Mouse (Mus musculus) macrophage (primary cell): ENCODE measurements around the gene Rasip1. TPM values are rescaled to one million over a fixed set of nuclear protein-coding genes. Genes with fewer than 3 reads are reported as not detected.

ENCODE experiments used
- H3K27ac ChIP-seq: fragments of 350-480 bp; formaldehyde crosslinking; 2 replicates; pipeline ENCODE4 v1.9.0; 2021
- H3K36me3 ChIP-seq: fragments of 350-480 bp; formaldehyde crosslinking; 2 replicates; pipeline ENCODE4 v1.9.0; 2021; ENCODE audit errors: inconsistent target
- H3K4me3 ChIP-seq: fragments of 350-480 bp; formaldehyde crosslinking; 2 replicates; pipeline ENCODE4 v1.9.0; 2021; ENCODE audit errors: inconsistent target
- H3K79me2 ChIP-seq: fragments of 350-480 bp; formaldehyde crosslinking; 2 replicates; pipeline ENCODE4 v1.9.0; 2021; ENCODE audit errors: inconsistent target
- WGBS: methylation state at CpG from one replicate; pipeline ENCODE4 v1.1.7; 2026; ENCODE audit warnings: inconsistent platforms; ENCODE audit not compliant: missing documents; 5-methylcytosine and 5-hydroxymethylcytosine counted together
- polyA plus RNA-seq: library from polyadenylated mRNA; stranded (reverse); fragments of 250-400 nt; gene quantifications from 3 replicates; pipeline ENCODE4 v1.2.4, GENCODE M21; 2018; ENCODE audit warnings: inconsistent platforms
- total RNA-seq, 78 experiments: library from RNA; depleted of rRNA; stranded (reverse); fragments of 250-400 nt; gene quantifications; 1 replicate in 9 of 78; 2 replicates in 24 of 78; 3 replicates in 43 of 78; 4 replicates in 2 of 78; pipeline ENCODE4 v1.2.4; 2018; ENCODE audit warnings: inconsistent platforms in 56 of 78

Gene Rasip1
- total RNA-seq (2018; cell fraction: chromatin; rRNA removed), result under 1 TPM in 5 of 26 experiments, not detected in 21; 0.22 to 0.34 (median 0.25) TPM
- under 1 TPM in 24 of 26 experiments, not detected in 2; 0.03 to 0.29 (median 0.09) TPM for total RNA-seq (2018; cell fraction: cytosol; rRNA removed)
- total RNA-seq (2018; cell fraction: nucleus; rRNA removed), result under 1 TPM in 12 of 26 experiments, not detected in 14; 0.18 to 0.60 (median 0.29) TPM
- polyA plus RNA-seq, result 0.04 to 0.08 TPM (median 0.07 TPM) in 3 replicates

DNA sequence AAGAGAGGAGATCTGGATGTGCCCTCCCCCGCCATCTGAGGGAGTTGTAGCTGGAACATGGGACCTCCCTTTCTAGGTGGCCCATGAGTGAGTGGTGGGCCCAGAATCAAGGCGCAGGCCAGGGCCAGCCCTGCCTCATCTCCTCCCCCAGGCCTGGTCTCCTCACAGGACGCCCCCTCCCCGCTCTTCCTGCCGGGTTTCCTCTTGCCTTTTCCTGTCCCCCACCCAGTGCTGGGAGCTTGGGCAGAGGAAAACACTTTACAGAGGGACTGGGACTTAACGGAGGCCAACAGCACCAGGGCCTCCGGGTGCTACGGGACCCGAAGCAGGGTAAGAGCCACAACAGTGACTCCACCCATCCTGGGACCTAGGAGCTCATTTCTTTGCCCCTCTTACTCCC, at the start of gene Rasip1:
Gene Rasip1 (plus strand): TSS at position 228 of the 400 bp plus-strand sequence.
- WGBS, result 64% methylated on average over 9 of the region's 9 CpGs
- Histone ChIP-seq H3K36me3 (no peaks in the 10 kb centered on the region), H3K27ac (no peak within 1 kb of the TSS), H3K79me2 (no peaks in the 10 kb centered on the region), H3K4me3 (no peak within 1 kb of the TSS)

DNA sequence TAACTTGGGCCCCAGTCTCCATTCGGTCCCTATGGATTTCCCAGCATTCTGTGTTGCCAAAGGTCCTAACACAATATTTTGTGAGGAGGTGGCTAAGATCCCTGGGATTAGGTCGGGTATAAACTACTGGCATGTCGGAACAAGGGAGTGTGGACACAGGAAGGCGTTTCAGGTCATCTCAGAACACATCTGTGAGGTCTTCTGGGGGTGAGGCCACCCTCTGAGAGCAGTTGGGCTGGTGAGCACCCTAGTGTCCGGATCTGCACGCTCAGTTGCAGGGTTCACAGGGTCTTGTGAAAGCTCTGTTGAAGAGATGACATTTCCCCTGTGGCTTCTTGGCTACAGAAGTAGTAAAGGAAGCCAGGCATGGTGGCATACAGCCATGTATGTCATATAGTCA, 41.4 kb upstream of the Rasip1 start:
- 90% methylated on average over 6 of the region's 6 CpGs for WGBS

DNA sequence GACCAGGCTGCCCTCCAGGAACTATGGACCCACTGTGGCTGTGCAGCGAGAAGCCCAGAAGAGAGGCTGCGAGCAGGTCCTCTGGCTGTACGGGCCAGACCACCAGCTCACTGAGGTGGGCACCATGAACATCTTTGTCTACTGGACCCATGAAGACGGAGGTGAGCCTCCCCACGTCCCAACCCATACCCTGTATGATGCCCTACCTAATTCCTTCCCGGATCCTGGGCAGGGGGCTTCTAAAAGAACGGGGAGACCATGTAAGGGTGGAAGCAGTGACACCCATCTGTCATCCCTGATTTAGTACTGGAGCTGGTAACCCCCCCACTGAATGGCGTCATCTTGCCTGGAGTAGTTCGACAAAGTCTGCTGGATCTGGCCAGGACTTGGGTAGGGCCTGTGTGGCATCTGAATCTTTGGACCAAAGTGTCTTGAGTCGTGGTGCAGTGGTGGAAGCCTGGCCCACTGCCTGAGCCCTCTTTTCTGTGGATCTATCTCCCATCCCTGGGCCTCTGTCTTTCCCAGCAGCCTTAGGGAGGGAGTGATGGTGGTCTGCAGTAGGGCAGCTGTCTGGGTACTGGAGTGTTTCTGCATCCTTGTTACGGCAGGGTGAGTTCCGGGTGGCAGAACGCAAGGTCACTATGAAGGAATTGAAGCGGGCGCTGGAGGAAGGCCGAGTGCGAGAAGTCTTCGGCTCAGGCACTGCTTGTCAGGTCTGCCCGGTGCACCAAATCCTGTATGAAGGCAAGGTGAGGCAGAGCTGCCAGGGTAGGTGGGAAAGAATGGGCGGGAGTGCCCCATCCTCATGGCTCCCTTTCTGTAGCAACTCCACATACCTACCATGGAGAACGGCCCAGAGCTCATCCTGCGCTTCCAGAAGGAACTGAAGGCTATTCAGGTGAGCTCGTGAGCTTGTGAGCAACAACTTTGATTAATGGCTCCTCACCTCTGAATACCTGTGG, 39.4 kb upstream of the Rasip1 start:
- no peaks in the 10 kb centered on the region for H3K79me2 ChIP-seq
- no peak overlapping the region for H3K27ac ChIP-seq
- H3K4me3 ChIP-seq, result no peak overlapping the region
- peaks cover 34% of the 10 kb centered on the region for H3K36me3 ChIP-seq
- WGBS, result 96% methylated on average over 23 of the region's 23 CpGs

More for the DNA sequence above, 41.4 kb upstream of the Rasip1 start:
- no peaks in the 10 kb centered on the region for H3K79me2 ChIP-seq
- H3K36me3 ChIP-seq, result peaks cover 38% of the 10 kb centered on the region
- no peak overlapping the region for H3K27ac ChIP-seq
- H3K4me3 ChIP-seq, result no peak overlapping the region

GRCm38 (mm10) chr7:45589173-45589572, 38.1 kb upstream of the Rasip1 start:
- Histone ChIP-seq H3K4me3 (no peak overlapping the region), H3K79me2 (no peaks in the 10 kb centered on the region), H3K27ac (no peak overlapping the region), H3K36me3 (peaks cover 34% of the 10 kb centered on the region)
- WGBS, result 6% methylated on average over 19 of the region's 19 CpGs

GRCm38 (mm10) chr7:45589898-45590297, 37.4 kb upstream of the Rasip1 start:
- H3K27ac ChIP-seq, result no peak overlapping the region
- H3K36me3 ChIP-seq, result peaks cover 26% of the 10 kb centered on the region

GRCm38 (mm10) chr7:45590874-45591273, 36.4 kb upstream of the Rasip1 start:
- Histone ChIP-seq H3K27ac (no peak overlapping the region), H3K79me2 (no peaks in the 10 kb centered on the region), H3K4me3 (no peak overlapping the region), H3K36me3 (peaks cover 16% of the 10 kb centered on the region; the same call in 1 of the 2 replicates)
- WGBS, result 64% methylated on average over 3 of the region's 3 CpGs

More at GRCm38 (mm10) chr7:45589898-45590297, 37.4 kb upstream of the Rasip1 start:
- H3K4me3 ChIP-seq, result no peak overlapping the region
- no peaks in the 10 kb centered on the region for H3K79me2 ChIP-seq
- 88% methylated on average over 5 of the region's 5 CpGs for WGBS

GRCm38 (mm10) chr7:45591880-45592279, 35.4 kb upstream of the Rasip1 start:
- WGBS, result 29% methylated on average over 7 of the region's 7 CpGs
- Histone ChIP-seq H3K36me3 (peaks cover 13% of the 10 kb centered on the region; the same call in 1 of the 2 replicates), H3K79me2 (no peaks in the 10 kb centered on the region), H3K27ac (peak overlapping the region; percentile 12; the same call in 1 of the 2 replicates), H3K4me3 (no peak overlapping the region)

DNA sequence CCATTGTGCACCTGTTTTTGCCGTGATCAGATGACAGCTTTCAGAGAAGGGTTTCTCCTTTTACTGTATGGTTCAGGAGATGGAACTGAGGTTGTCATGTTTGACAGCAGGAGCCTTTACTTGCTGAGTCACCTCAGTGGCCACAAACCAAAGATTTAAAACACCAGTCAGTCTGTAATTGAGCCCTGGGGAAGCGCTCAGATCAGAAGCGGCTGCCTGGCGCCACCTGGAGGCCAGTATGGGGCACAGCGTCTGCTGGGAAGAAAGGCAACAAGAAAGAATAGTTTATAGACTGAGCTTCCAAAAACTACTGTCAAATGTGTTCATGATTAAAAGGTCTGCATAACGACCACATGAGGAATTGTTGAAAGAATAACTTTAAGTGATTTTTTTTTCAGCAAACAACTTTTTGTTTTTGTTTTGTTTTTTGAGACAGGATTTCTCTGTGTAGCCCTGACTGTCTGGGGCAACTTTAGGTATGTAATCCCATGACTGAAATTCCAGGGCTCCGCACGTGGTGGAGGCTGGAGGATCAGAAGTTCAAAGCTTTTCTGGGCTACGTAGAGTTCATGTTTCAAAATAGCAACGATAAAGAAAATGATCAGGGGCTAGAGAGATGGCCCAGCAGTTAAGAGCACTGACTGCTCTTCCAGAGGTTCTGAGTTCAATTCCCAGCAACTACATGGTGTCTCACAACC, 34.0 kb upstream of the Rasip1 start:
- no peaks in the 10 kb centered on the region for H3K79me2 ChIP-seq
- WGBS, result 31% methylated on average over 10 of the region's 10 CpGs
- H3K4me3 ChIP-seq, result no peak overlapping the region
- no peak overlapping the region for H3K27ac ChIP-seq
- H3K36me3 ChIP-seq, result peaks cover under 1% of the 10 kb centered on the region; the same call in 1 of the 2 replicates

DNA sequence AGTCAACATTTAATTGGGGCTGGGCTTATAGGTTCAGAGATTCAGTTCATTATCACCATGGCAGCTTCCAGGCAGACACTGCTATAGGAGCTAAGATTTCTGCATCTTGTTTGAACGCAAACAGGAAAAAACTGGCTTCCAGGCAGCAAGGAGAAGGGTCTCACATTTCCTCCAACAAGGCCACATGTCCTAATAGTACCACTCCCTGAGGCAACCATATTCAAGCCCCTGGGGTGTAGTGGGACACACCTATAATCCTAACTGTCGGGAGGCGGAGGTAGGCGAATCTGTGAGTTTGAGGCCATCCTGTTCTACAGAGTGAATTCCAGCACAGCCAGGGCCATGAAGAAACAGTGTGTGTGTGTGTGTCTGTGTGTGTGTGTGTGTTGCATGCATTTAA, 32.1 kb upstream of the Rasip1 start:
- WGBS, result 94% methylated on average over 4 of the region's 4 CpGs
- Histone ChIP-seq H3K36me3 (no peaks in the 10 kb centered on the region), H3K4me3 (no peak overlapping the region), H3K27ac (no peak overlapping the region), H3K79me2 (no peaks in the 10 kb centered on the region)

DNA sequence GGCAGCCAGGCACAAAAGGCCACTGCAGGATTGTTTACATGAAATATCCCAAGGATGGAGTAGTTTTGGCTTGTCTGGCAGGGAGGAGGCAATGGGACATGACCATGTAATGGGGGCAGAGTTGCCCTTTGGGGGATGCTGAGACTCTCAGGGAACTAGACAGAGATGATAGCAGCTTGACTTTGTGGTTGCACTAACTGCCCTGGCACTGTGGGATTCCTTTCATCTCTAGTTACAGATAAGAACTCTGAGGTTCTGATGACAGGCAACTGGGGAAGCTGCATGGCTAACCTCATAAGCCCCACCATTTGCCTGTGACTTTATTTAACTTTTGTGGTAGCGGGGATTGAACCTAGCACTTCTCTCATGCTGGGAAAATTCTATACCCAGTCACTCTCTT, 31.2 kb upstream of the Rasip1 start:
- 100% methylated on average over 1 of the region's 1 CpGs for WGBS
- H3K79me2 ChIP-seq, result no peaks in the 10 kb centered on the region

DNA sequence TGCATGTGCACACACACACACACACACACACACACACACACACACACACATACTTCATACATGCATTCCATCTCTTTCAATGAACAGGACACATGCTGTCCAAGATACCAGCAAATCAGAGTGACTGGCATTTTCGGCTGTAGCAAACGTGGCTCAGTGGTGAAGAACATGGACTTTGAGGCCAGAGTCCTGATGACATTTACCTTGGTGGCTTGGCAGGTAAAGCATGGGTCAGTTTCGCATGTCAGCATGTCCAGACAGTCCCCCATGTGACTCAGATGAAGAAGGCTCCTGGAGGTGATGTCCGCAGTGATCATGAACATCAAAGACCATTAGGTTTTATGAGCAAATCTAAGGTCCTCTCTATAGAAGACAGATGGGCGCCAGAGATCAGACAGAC, 30.3 kb upstream of the Rasip1 start:
- Histone ChIP-seq H3K36me3 (no peaks in the 10 kb centered on the region), H3K4me3 (no peak overlapping the region), H3K27ac (no peak overlapping the region), H3K79me2 (no peaks in the 10 kb centered on the region)
- WGBS, result 95% methylated on average over 5 of the region's 5 CpGs

More for the DNA sequence above, 31.2 kb upstream of the Rasip1 start:
- no peaks in the 10 kb centered on the region for H3K36me3 ChIP-seq
- no peak overlapping the region for H3K4me3 ChIP-seq
- H3K27ac ChIP-seq, result no peak overlapping the region

GRCm38 (mm10) chr7:45597527-45597926, 29.8 kb upstream of the Rasip1 start:
- no peaks in the 10 kb centered on the region for H3K79me2 ChIP-seq
- H3K27ac ChIP-seq, result no peak overlapping the region
- no peaks in the 10 kb centered on the region for H3K36me3 ChIP-seq
- 89% methylated on average over 6 of the region's 6 CpGs for WGBS
- H3K4me3 ChIP-seq, result no peak overlapping the region

GRCm38 (mm10) chr7:45598960-45599879, 28.1 kb upstream of the Rasip1 start:
- H3K79me2 ChIP-seq, result no peaks in the 10 kb centered on the region
- no peaks in the 10 kb centered on the region for H3K36me3 ChIP-seq
- H3K4me3 ChIP-seq, result no peak overlapping the region
- H3K27ac ChIP-seq, result no peak overlapping the region
- WGBS, result 93% methylated on average over 18 of the region's 18 CpGs
